Mouse (Mus musculus) heart, adult 2 months (tissue): ENCODE data around the gene Pank1. TPM values are rescaled to one million over a fixed set of nuclear protein-coding genes. Genes with fewer than 3 reads are reported as not detected.

Experiments
- DNase-seq, 2 experiments: peaks; one replicate each; pipeline ENCODE4 v3.0.0; 2021
- H3K27ac ChIP-seq: fragments of 200-600 bp; 2 replicates; pipeline ENCODE4 v1.8.1; 2022
- H3K27me3 ChIP-seq: fragments of 200-500 bp; 2 replicates; pipeline ENCODE4 v1.6.1; 2012; ENCODE audit warnings: mild to moderate bottlenecking, low read length, inconsistent platforms, mixed read lengths; ENCODE audit not compliant: control insufficient read depth, insufficient read depth
- H3K36me3 ChIP-seq: fragments of 200-500 bp; 2 replicates; pipeline ENCODE4 v1.6.1; 2012; ENCODE audit warnings: low read length, inconsistent platforms; ENCODE audit not compliant: control insufficient read depth, insufficient read depth
- H3K4me1 ChIP-seq: fragments of 200-500 bp; 2 replicates; pipeline ENCODE4 v1.6.1; 2011; ENCODE audit warnings: low read length; ENCODE audit not compliant: control insufficient read depth, insufficient read depth
- H3K4me3 ChIP-seq: fragments of 200-600 bp; 2 replicates; pipeline ENCODE4 v1.8.1; 2022
- H3K79me2 ChIP-seq: fragments of 200-500 bp; replicated peaks from 2 replicates; pipeline ENCODE4 v1.6.1; 2012; ENCODE audit warnings: mild to moderate bottlenecking, inconsistent platforms, low read length, moderate library complexity, mixed read lengths; ENCODE audit not compliant: control insufficient read depth, insufficient read depth
- H3K9ac ChIP-seq: fragments of 200-500 bp; 2 replicates; pipeline ENCODE4 v1.6.1; 2012; ENCODE audit warnings: low read depth, mild to moderate bottlenecking, control low read depth, inconsistent platforms, low read length, mixed read lengths
- CTCF ChIP-seq: fragments of 200-600 bp; IDR thresholded peaks from 2 replicates; pipeline ENCODE4 v1.8.1; 2022; ENCODE audit warnings: antibody characterized with exemption, mild to moderate bottlenecking, moderate library complexity
- EP300 ChIP-seq: fragments of 200-500 bp; IDR thresholded peaks from 2 replicates; pipeline ENCODE4 v1.6.1; 2011; ENCODE audit warnings: low read depth, low read length, control low read depth; ENCODE audit not compliant: insufficient read depth
- POLR2A ChIP-seq: fragments of 200-500 bp; IDR thresholded peaks from 2 replicates; pipeline ENCODE4 v1.6.1; 2011; ENCODE audit warnings: mild to moderate bottlenecking, low read depth, low read length, control low read depth; ENCODE audit not compliant: insufficient read depth
- WGBS: fragments of 180-500 bp; shearing (Covaris S2); methylation state at CpG from one replicate; pipeline ENCODE4 v1.1.7; 2018; 5-methylcytosine and 5-hydroxymethylcytosine counted together
- intact Hi-C: fragments of 180-260 bp; cut with DNase I; formaldehyde crosslinking; loops from one replicate; pipeline ENCODE4 v1.15.1; 2025
- long read RNA-seq: library from polyadenylated mRNA; stranded (forward); transcript quantifications from one replicate; pipeline ENCODE4 v2.0.0, GENCODE M21; 2021
- polyA plus RNA-seq: library from polyadenylated mRNA; depleted of rRNA; stranded (reverse); fragments of >200 nt; gene quantifications from 2 replicates; pipeline ENCODE4 v1.2.3, GENCODE M21; 2012; rRNA removed
- total RNA-seq, 2 experiments: library from RNA; stranded (reverse); gene quantifications; 2 replicates each; pipeline ENCODE4 v1.2.3; 2021

Pank1 gene
- total RNA-seq, result 10 to 100 TPM; 38.1 to 48.3 TPM
- polyA plus RNA-seq, result 6.5 and 10.0 TPM in 2 replicates
- long read RNA-seq, full-length matches to known transcripts, result 46 of 59 reads
- long read RNA-seq, partial matches to known transcripts, result 1 of 59 reads
- long read RNA-seq, other reads (novel, unspliced or antisense), result 12 of 59 reads

GRCm38 (mm10) chr19:34878603-34879541, at the start of gene Pank1:
Gene Pank1, minus strand, starts transcription at chr19:34879455.
- no peaks in the 10 kb centered on the region; the same call in 1 of the 2 replicates for H3K36me3 ChIP-seq
- H3K79me2 ChIP-seq, result no peaks in the 10 kb centered on the region; the same call in 1 of the 2 replicates
- peaks cover 2% of the 10 kb centered on the region for H3K4me1 ChIP-seq
- H3K4me3 ChIP-seq, result peak within 1 kb of the TSS; percentile 94
- TF ChIP-seq EP300 (0 out of 2 replicates have a peak, but pooled peaks have one; percentile 54), CTCF (no peak), POLR2A (peak; percentile 63; the same call in 1 of the 2 replicates)
- WGBS, result under 1% methylated on average over 92 of the region's 96 CpGs
- DNase-seq, result peak; percentile 78 to 81
- no peaks in the 10 kb centered on the region for H3K27me3 ChIP-seq
- intact Hi-C loops, result loop anchor here (1.0 to 5.0 kb wide), 3 partner anchors 42 to 212 kb away; no protein-coding TSS in a partner anchor
- H3K27ac ChIP-seq, result peak within 1 kb of the TSS; percentile 75
- peak within 1 kb of the TSS; percentile 96 for H3K9ac ChIP-seq

GRCm38 (mm10) chr19:34922603-34922963, 43.3 kb upstream of the Pank1 start:
- Histone ChIP-seq H3K4me3 (peak overlapping the region; percentile 87), H3K27ac (no peak overlapping the region), H3K36me3 (no peaks in the 10 kb centered on the region), H3K79me2 (no peaks in the 10 kb centered on the region), H3K27me3 (no peaks in the 10 kb centered on the region), H3K9ac (peak overlapping the region; percentile 70), H3K4me1 (no peaks in the 10 kb centered on the region)
- 0% methylated on average over 9 of the region's 9 CpGs for WGBS
- intact Hi-C loops, result no loop called here
- TF ChIP-seq POLR2A, result no peak
- no peak for TF ChIP-seq EP300
- TF ChIP-seq CTCF, result no peak
- no peak for DNase-seq

- Histone ChIP-seq H3K4me1 (no peaks in the 10 kb centered on the region), H3K27ac (peak within 1 kb of the TSS; percentile 75), H3K9ac (peak within 1 kb of the TSS; percentile 70), H3K79me2 (no peaks in the 10 kb centered on the region), H3K4me3 (peak within 1 kb of the TSS; percentile 87), H3K27me3 (no peaks in the 10 kb centered on the region), H3K36me3 (no peaks in the 10 kb centered on the region)
- peak; percentile 93 to 95 for DNase-seq
- peak; percentile 18; the same call in 1 of the 2 replicates for TF ChIP-seq CTCF
- peak; percentile 58 for TF ChIP-seq POLR2A
- 0 out of 2 replicates have a peak, but pooled peaks have one; percentile 12 for TF ChIP-seq EP300
- under 1% methylated on average over 57 of the region's 57 CpGs for WGBS
- intact Hi-C loops, result loop anchor here (2.0 kb wide), 3 partner anchors 43 to 251 kb away; partner anchors contain the start of gene Pank1
These were observed 42.7 kb upstream of the Pank1 start, which contains the start of gene Kif20b for GRCm38 (mm10) chr19:34921652-34922602. Gene Kif20b, plus strand, starts transcription at chr19:34922361.

GRCm38 (mm10) chr19:34921253-34921651, 42.0 kb upstream of the Pank1 start:
- no peak for DNase-seq
- Histone ChIP-seq H3K9ac (no peak overlapping the region), H3K79me2 (no peaks in the 10 kb centered on the region), H3K36me3 (no peaks in the 10 kb centered on the region), H3K4me1 (no peaks in the 10 kb centered on the region), H3K27me3 (no peaks in the 10 kb centered on the region), H3K4me3 (peak overlapping the region; percentile 87), H3K27ac (peak overlapping the region; percentile 75)
- intact Hi-C loops, result loop anchor here (2.0 kb wide), 3 partner anchors 42 to 250 kb away; partner anchors contain the start of gene Pank1
- TF ChIP-seq CTCF, result 0 out of 2 replicates have a peak, but pooled peaks have one; percentile 13
- TF ChIP-seq EP300, result no peak
- 30% methylated on average over 7 of the region's 7 CpGs for WGBS

GRCm38 (mm10) chr19:34920531-34920930, 41.3 kb upstream of the Pank1 start:
- Histone ChIP-seq H3K27ac (no peak overlapping the region), H3K27me3 (no peaks in the 10 kb centered on the region), H3K4me1 (no peaks in the 10 kb centered on the region), H3K4me3 (no peak overlapping the region), H3K36me3 (no peaks in the 10 kb centered on the region), H3K9ac (no peak overlapping the region), H3K79me2 (no peaks in the 10 kb centered on the region)
- intact Hi-C loops, result loop anchor here (2.0 kb wide), 3 partner anchors 42 to 250 kb away; partner anchors contain the start of gene Pank1
- no peak for DNase-seq
- 67% methylated on average over 3 of the region's 3 CpGs for WGBS
- no peak for TF ChIP-seq EP300
- TF ChIP-seq CTCF, result no peak
